Mouse (Mus musculus): Measurements from ENCODE around the gene Cdc42ep4. TPM values are rescaled to one million over a fixed set of nuclear protein-coding genes. Genes with fewer than 3 reads are reported as not detected.

Gene Cdc42ep4
- polyA plus RNA-seq, 2 experiments: 47.3 to 49.6 TPM

DNA sequence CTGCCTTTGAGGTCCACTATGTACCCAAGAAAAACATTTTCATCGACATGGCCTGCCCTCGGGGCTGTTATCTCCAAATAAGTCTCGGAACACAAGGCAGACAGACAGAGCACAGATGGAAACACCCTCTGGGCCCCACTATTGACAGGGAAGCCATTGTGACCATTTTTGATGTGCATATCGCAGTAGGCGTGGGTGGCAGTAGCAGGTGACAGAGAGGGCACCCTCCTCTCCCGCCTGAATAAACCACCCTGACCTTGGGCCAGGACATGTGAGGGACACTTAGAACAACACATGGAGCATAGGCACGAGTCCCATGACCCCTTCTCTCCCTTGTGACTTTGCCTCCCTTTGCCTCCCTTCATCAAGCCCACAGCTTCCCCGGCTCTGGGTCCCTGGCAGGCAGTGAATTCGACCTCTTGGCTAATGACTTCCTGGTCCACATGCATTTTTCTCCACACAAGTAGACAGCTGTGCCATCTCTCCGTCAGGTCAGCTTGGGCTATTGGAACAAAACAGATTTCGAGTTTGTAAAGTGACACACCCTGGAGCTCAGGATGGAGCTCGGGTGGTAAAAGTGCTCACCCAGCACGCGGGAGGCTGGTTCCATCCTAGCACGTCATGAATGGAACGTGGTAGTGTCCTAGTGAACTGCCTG is 33.8 kb downstream of the Cdc42ep4 start:
- WGBS: 78% methylated on average over 16 of the region's 16 CpGs
- no peak overlapping the region for H3K4me3 ChIP-seq (replicated peaks; ENCODE audit: low read length)

DNA sequence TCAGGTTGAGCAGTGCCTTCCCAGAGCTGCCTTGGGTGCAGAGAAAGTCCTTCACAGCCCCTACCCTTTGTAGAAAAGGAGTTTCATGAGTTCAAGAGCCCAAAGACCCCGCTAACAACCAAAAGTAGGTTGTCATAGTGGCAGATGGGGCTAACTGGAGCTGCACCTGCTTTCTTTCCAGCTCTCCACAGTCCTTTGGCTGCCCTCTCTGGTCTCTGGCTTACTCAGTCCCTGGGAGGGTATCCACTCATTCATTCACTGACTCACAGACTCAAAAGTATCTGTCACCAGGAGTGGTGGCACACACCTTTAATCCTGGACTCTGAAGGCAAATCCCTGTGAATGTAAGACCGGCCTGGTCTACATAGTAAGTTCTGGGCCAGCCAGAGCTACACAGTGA is 35.5 kb downstream of the Cdc42ep4 start:
- no peak overlapping the region for H3K9ac ChIP-seq (ENCODE audit: low read depth, low read length, severe bottlenecking)
- H3K27me3 ChIP-seq (ENCODE audit: control insufficient read depth, insufficient read depth, low read length): no peaks in the 10 kb centered on the region
- H3K4me3 ChIP-seq (replicated peaks; ENCODE audit: low read length): no peak overlapping the region
- no peak overlapping the region for H3K27ac ChIP-seq (replicated peaks; ENCODE audit: low read depth, low read length)
- H3K9me3 ChIP-seq (ENCODE audit: control insufficient read depth, low read length): no peaks in the 10 kb centered on the region
- no peak for ATAC-seq (ENCODE audit: low FRiP score, low read depth)
- H3K4me2 ChIP-seq (replicated peaks; ENCODE audit: low read depth, low read length, severe bottlenecking): no peak overlapping the region
- no peaks in the 10 kb centered on the region for H3K4me1 ChIP-seq (ENCODE audit: control insufficient read depth, insufficient read depth, low read length)
- DNase-seq (ENCODE audit: low spot score): no peak
- 96% methylated on average over 2 of the region's 2 CpGs for WGBS
- TF ChIP-seq POLR2A (IDR thresholded peaks at IDR 0.05; ENCODE audit: borderline replicate concordance, extremely low read depth, insufficient read depth, insufficient read length): no peak
- no peaks in the 10 kb centered on the region for H3K36me3 ChIP-seq (ENCODE audit: control insufficient read depth, insufficient read depth, low read length)

More for the DNA sequence above, 33.8 kb downstream of the Cdc42ep4 start:
- ATAC-seq (ENCODE audit: low FRiP score, low read depth): no peak
- H3K9me3 ChIP-seq (ENCODE audit: control insufficient read depth, low read length): no peaks in the 10 kb centered on the region
- TF ChIP-seq POLR2A (IDR thresholded peaks at IDR 0.05; ENCODE audit: borderline replicate concordance, extremely low read depth, insufficient read depth, insufficient read length): no peak
- no peak overlapping the region for H3K27ac ChIP-seq (replicated peaks; ENCODE audit: low read depth, low read length)
- no peak for DNase-seq (ENCODE audit: low spot score)
- no peaks in the 10 kb centered on the region for H3K27me3 ChIP-seq (ENCODE audit: control insufficient read depth, insufficient read depth, low read length)
- H3K4me1 ChIP-seq (ENCODE audit: control insufficient read depth, insufficient read depth, low read length): no peaks in the 10 kb centered on the region
- H3K4me2 ChIP-seq (replicated peaks; ENCODE audit: low read depth, low read length, severe bottlenecking): no peak overlapping the region
- no peak overlapping the region for H3K9ac ChIP-seq (ENCODE audit: low read depth, low read length, severe bottlenecking)
- H3K36me3 ChIP-seq (ENCODE audit: control insufficient read depth, insufficient read depth, low read length): no peaks in the 10 kb centered on the region

DNA sequence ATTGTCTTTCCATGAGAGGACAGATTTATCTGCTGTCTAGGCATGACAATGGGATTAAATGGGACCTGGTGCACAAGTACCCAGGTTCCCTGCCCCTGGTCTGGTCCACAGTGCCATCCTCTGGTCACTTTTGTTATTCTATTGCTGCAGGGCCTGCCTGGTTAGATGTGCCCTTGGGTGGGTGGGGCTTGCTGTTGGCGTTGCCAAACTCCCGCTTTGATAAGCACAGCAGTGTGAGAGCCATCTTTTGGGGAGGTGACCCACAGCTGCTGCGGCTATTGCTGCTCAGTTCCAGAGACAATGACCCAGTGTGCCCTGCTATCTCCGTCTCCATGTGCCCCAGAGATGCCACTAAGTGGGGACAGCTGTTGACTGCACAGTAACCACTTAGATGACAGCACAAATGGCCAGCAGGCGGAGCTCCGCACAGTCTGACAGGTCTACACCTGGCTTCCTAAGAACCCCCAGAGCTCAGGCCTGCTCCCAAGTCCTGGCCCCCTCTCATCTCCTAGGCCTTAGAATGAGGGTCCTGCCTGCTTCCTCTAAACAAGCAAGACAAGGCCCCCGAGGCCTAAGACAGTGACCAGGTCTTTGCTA is 36.5 kb downstream of the Cdc42ep4 start:
- no peak overlapping the region for H3K4me3 ChIP-seq (replicated peaks; ENCODE audit: low read length)
- H3K27ac ChIP-seq (replicated peaks; ENCODE audit: low read depth, low read length): no peak overlapping the region
- TF ChIP-seq POLR2A (IDR thresholded peaks at IDR 0.05; ENCODE audit: borderline replicate concordance, extremely low read depth, insufficient read depth, insufficient read length): no peak
- no peak for ATAC-seq (ENCODE audit: low FRiP score, low read depth)
- peaks cover 7% of the 10 kb centered on the region for H3K4me1 ChIP-seq (ENCODE audit: control insufficient read depth, insufficient read depth, low read length)
- H3K36me3 ChIP-seq (ENCODE audit: control insufficient read depth, insufficient read depth, low read length): no peaks in the 10 kb centered on the region
- no peak overlapping the region for H3K4me2 ChIP-seq (replicated peaks; ENCODE audit: low read depth, low read length, severe bottlenecking)
- WGBS: 65% methylated on average over 7 of the region's 7 CpGs
- H3K27me3 ChIP-seq (ENCODE audit: control insufficient read depth, insufficient read depth, low read length): no peaks in the 10 kb centered on the region
- H3K9ac ChIP-seq (ENCODE audit: low read depth, low read length, severe bottlenecking): no peak overlapping the region
- no peaks in the 10 kb centered on the region for H3K9me3 ChIP-seq (ENCODE audit: control insufficient read depth, low read length)
- no peak for DNase-seq (ENCODE audit: low spot score)

DNA sequence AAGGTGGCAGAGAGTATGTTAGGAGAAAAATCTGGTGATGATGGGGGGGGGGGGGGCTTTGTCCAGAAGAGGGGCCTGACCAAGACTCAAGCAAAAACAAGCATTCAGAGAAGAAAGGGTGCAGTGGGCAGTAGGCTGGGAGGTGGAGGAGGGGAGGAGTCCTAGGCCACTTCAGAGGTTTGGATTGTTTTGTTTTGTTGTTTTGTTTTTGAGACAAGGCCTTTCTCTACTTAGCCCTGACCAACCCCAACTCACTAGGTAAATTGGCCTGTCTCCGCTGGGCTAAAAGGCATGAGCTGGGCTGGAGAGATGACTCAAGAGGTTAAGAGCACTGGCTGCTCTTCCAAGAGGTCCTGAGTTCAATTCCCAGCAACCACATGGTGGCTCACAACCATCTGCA is 40.6 kb downstream of the Cdc42ep4 start:
- Histone ChIP-seq H3K27me3 (ENCODE audit: control insufficient read depth, insufficient read depth, low read length) (no peaks in the 10 kb centered on the region), H3K4me3 (replicated peaks; ENCODE audit: low read length) (no peak overlapping the region), H3K4me2 (replicated peaks; ENCODE audit: low read depth, low read length, severe bottlenecking) (no peak overlapping the region), H3K27ac (replicated peaks; ENCODE audit: low read depth, low read length) (no peak overlapping the region), H3K36me3 (ENCODE audit: control insufficient read depth, insufficient read depth, low read length) (peaks cover 5% of the 10 kb centered on the region; the same call in 1 of the 2 replicates), H3K9ac (ENCODE audit: low read depth, low read length, severe bottlenecking) (no peak overlapping the region), H3K9me3 (ENCODE audit: control insufficient read depth, low read length) (no peaks in the 10 kb centered on the region), H3K4me1 (ENCODE audit: control insufficient read depth, insufficient read depth, low read length) (peaks cover 19% of the 10 kb centered on the region)
- DNase-seq (ENCODE audit: low spot score): no peak
- WGBS: 87% methylated on average over 1 of the region's 1 CpGs
- TF ChIP-seq POLR2A (IDR thresholded peaks at IDR 0.05; ENCODE audit: borderline replicate concordance, extremely low read depth, insufficient read depth, insufficient read length): no peak
- no peak for ATAC-seq (ENCODE audit: low FRiP score, low read depth)

DNA sequence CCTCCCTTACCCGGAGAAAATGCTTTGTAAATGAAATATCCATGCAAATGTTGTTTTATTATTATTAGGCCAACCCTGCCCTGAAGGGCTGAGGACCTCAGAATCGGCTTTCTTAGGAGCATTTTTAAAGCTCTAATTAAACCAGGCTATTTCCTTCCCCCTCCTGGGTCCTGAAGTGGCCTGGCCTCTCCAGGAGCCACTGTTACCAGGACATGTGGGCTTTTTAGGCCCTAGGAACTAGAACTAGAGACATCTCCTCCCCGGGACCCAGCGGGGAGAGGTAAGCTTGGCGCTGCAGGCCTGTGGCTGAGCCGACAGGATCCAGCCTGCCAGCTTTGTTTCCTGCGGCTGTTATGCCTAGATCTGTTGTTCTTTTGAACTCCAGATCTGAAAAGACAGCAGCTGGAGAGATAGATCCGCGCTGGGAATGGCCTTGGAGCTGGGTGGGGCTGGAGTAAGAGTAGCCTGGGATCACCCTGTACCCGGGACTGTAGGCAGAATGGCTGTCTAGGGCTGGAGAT is 41.4 kb downstream of the Cdc42ep4 start:
- DNase-seq (ENCODE audit: low spot score): peak; percentile 59
- peaks cover 5% of the 10 kb centered on the region; the same call in 1 of the 2 replicates for H3K36me3 ChIP-seq (ENCODE audit: control insufficient read depth, insufficient read depth, low read length)
- no peak overlapping the region for H3K4me3 ChIP-seq (replicated peaks; ENCODE audit: low read length)
- WGBS: 5% methylated on average over 10 of the region's 10 CpGs
- 0 out of 2 replicates have a peak overlapping the region, but pooled peaks have one; percentile 10 for H3K4me2 ChIP-seq (replicated peaks; ENCODE audit: low read depth, low read length, severe bottlenecking)
- H3K27ac ChIP-seq (replicated peaks; ENCODE audit: low read depth, low read length): peak overlapping the region; percentile 58; the same call in 1 of the 2 replicates
- no peak for TF ChIP-seq POLR2A (IDR thresholded peaks at IDR 0.05; ENCODE audit: borderline replicate concordance, extremely low read depth, insufficient read depth, insufficient read length)
- peak overlapping the region; percentile 41 for H3K9ac ChIP-seq (ENCODE audit: low read depth, low read length, severe bottlenecking)
- no peaks in the 10 kb centered on the region for H3K27me3 ChIP-seq (ENCODE audit: control insufficient read depth, insufficient read depth, low read length)
- H3K9me3 ChIP-seq (ENCODE audit: control insufficient read depth, low read length): no peaks in the 10 kb centered on the region
- H3K4me1 ChIP-seq (ENCODE audit: control insufficient read depth, insufficient read depth, low read length): peaks cover 19% of the 10 kb centered on the region
- ATAC-seq (ENCODE audit: low FRiP score, low read depth): peak; percentile 32; the same call in 1 of the 2 replicates

Measured in limb, embryonic 14.5 days (tissue).